Mouse (Mus musculus) myocyte (in vitro differentiated cells): ENCODE data around the gene Osbpl6.

Experiments used
- MAX ChIP-seq: IDR thresholded peaks from one replicate; pipeline ENCODE4 v1.6.1; 2011; ENCODE audit warnings: low read depth, mild to moderate bottlenecking, control low read depth
- POLR2A ChIP-seq: IDR thresholded peaks from one replicate; pipeline ENCODE4 v1.6.1; 2011; ENCODE audit warnings: low read depth, mild to moderate bottlenecking, control low read depth, moderate library complexity; ENCODE audit not compliant: insufficient read length

DNA sequence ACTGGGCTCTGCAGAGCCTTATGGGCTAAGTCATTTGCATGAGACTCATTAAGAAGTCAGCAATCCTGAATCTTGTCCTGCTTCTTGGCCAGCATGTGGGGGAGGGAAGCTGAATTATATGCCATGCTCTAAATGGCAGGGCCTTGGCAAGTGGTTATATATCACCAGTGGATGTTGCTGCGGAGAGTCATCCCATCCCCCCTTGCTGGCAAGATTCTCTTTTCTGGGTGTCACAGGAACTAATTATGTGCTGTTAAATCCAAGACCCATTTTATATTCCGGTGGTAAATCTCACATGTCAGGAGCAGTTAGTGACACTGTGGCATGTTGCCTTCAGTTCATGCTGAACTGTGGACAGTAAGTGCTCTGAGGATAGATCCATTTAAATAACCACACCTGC lies 31.1 kb downstream of the Osbpl6 start:
- TF ChIP-seq POLR2A, result no peak
- no peak for TF ChIP-seq MAX
